Mouse (Mus musculus): ENCODE results near the gene Chid1.

GRCm38 (mm10) chr7:141460391-141461113, 79.1 kb downstream of the Chid1 start, which contains the start of gene Cracr2b:
- no peak for TF ChIP-seq CTCF (IDR thresholded peaks at IDR 0.05; ENCODE audit: low read depth)
- TF ChIP-seq EP300 (IDR thresholded peaks at IDR 0.05; ENCODE audit: low read depth) = no peak
